Mouse (Mus musculus) small intestine, adult 2 months (tissue): ENCODE results near the gene Vps37b. TPM values are rescaled to one million over a fixed set of nuclear protein-coding genes. Genes with fewer than 3 reads are reported as not detected.

Source experiments
- H3K27ac ChIP-seq: fragments of 200-500 bp; 2 replicates; pipeline ENCODE4 v1.5.1; 2012; ENCODE audit warnings: low read depth, low read length, control low read depth, inconsistent platforms; ENCODE audit not compliant: insufficient read depth
- H3K27me3 ChIP-seq: fragments of 200-500 bp; 2 replicates; pipeline ENCODE4 v1.6.1; 2012; ENCODE audit warnings: mild to moderate bottlenecking, moderate library complexity, low read length, inconsistent platforms; ENCODE audit not compliant: control insufficient read depth, insufficient read depth
- H3K36me3 ChIP-seq: fragments of 200-500 bp; 2 replicates; pipeline ENCODE4 v1.6.1; 2012; ENCODE audit warnings: mild to moderate bottlenecking, low read length, control low read depth, inconsistent platforms; ENCODE audit not compliant: control insufficient read depth, insufficient read depth
- H3K4me1 ChIP-seq: fragments of 200-500 bp; 2 replicates; pipeline ENCODE4 v1.6.1; 2012; ENCODE audit warnings: low read length, inconsistent platforms, mixed read lengths; ENCODE audit not compliant: control insufficient read depth, insufficient read depth, insufficient read length
- H3K4me3 ChIP-seq: fragments of 200-500 bp; 2 replicates; pipeline ENCODE4 v1.5.1; 2012; ENCODE audit warnings: low read depth, mild to moderate bottlenecking, control low read depth, inconsistent platforms, low read length, moderate library complexity
- CTCF ChIP-seq: fragments of 200-500 bp; IDR thresholded peaks from 2 replicates; pipeline ENCODE4 v1.5.1; 2012; ENCODE audit warnings: low read depth, mild to moderate bottlenecking, control low read depth, inconsistent platforms, low read length, moderate library complexity, mixed read lengths; ENCODE audit not compliant: insufficient replicate concordance, insufficient read length; ENCODE audit errors: extremely low read depth
- POLR2A ChIP-seq: fragments of 200-500 bp; IDR thresholded peaks from 2 replicates; pipeline ENCODE4 v1.6.1; 2012; ENCODE audit warnings: low read depth, mild to moderate bottlenecking, control low read depth, inconsistent platforms, low read length, moderate library complexity
- WGBS: fragments of 180-500 bp; shearing (Covaris S2); methylation state at CpG from one replicate; pipeline ENCODE4 v1.1.7; 2018; 5-methylcytosine and 5-hydroxymethylcytosine counted together
- polyA plus RNA-seq: library from polyadenylated mRNA; depleted of rRNA; stranded (reverse); fragments of >200 nt; gene quantifications from 2 replicates; pipeline ENCODE4 v1.2.3, GENCODE M21; 2012

Gene Vps37b
- polyA plus RNA-seq, 1 experiment: 55.6 TPM

GRCm38 (mm10) chr5:123970576-123970975 is 61.5 kb downstream of the Vps37b start:
- Histone ChIP-seq H3K4me3 (no peak overlapping the region), H3K36me3 (no peaks in the 10 kb centered on the region), H3K27ac (no peak overlapping the region), H3K27me3 (no peaks in the 10 kb centered on the region), H3K4me1 (peaks cover 17% of the 10 kb centered on the region)
- 86% methylated on average over 4 of the region's 4 CpGs for WGBS
- TF ChIP-seq POLR2A (no peak), CTCF (no peak)

DNA sequence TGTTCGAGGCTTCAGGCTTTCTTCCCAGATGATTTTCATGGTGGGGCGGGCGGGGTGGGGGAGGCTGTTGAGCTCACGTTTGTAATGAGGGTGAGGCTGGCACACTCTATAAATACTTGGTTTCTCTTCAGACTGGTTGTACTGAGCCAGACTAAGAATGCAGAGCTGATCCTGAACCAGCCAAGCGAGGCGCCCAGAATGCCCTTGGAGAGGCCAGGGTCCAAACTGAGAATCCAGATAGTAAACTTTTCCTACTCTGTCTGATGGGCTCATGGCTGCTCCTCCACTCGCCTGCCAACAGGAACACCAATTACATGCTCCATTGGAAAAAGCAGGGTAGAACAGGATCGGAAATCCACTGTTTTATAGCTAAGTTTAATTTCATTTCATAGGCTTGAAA is 62.9 kb downstream of the Vps37b start:
- Histone ChIP-seq H3K27ac (peak overlapping the region; percentile 95), H3K27me3 (no peaks in the 10 kb centered on the region), H3K4me1 (peaks cover 17% of the 10 kb centered on the region), H3K4me3 (no peak overlapping the region), H3K36me3 (no peaks in the 10 kb centered on the region)
- 35% methylated on average over 8 of the region's 8 CpGs for WGBS
- no peak for TF ChIP-seq POLR2A
- no peak for TF ChIP-seq CTCF

GRCm38 (mm10) chr5:123968468-123968867 is 63.6 kb downstream of the Vps37b start:
- TF ChIP-seq CTCF (no peak), POLR2A (no peak)
- Histone ChIP-seq H3K27me3 (no peaks in the 10 kb centered on the region), H3K4me3 (no peak overlapping the region), H3K27ac (peak overlapping the region; percentile 87), H3K36me3 (no peaks in the 10 kb centered on the region), H3K4me1 (peaks cover 17% of the 10 kb centered on the region)
- 32% methylated on average over 5 of the region's 5 CpGs for WGBS

DNA sequence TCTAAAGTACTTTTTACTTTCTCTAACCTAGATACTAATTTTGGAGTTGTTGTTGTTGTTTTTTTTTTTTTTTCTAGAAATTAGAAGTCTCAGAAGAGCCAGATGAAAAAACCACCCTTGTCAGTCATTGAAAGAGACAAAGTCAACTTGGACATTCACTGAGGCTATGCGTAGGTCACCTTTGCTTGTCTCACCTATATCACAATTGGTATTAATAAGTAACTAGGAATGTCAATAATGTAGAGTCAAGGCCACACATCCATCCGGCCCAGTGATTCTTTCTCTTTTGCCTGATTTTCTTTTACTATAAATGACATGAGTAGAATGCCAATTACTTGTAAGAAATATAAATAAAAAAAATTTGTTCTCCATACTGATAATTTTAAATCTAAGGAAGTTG is 65.3 kb downstream of the Vps37b start:
- Histone ChIP-seq H3K27ac (no peak overlapping the region; the same call in 1 of the 2 replicates), H3K4me3 (no peak overlapping the region), H3K27me3 (no peaks in the 10 kb centered on the region), H3K4me1 (peaks cover 14% of the 10 kb centered on the region), H3K36me3 (no peaks in the 10 kb centered on the region)
- TF ChIP-seq POLR2A (no peak), CTCF (no peak)
- 29% methylated on average over 2 of the region's 2 CpGs for WGBS

GRCm38 (mm10) chr5:123964208-123964607 is 67.9 kb downstream of the Vps37b start:
- no peaks in the 10 kb centered on the region for H3K36me3 ChIP-seq
- H3K27ac ChIP-seq: no peak overlapping the region
- 81% methylated on average over 4 of the region's 4 CpGs for WGBS
- no peaks in the 10 kb centered on the region for H3K27me3 ChIP-seq
- TF ChIP-seq CTCF (no peak), POLR2A (no peak)
- peaks cover 11% of the 10 kb centered on the region for H3K4me1 ChIP-seq
- H3K4me3 ChIP-seq: no peak overlapping the region

- H3K27me3 ChIP-seq: no peaks in the 10 kb centered on the region
- H3K27ac ChIP-seq: no peak overlapping the region
- H3K36me3 ChIP-seq: no peaks in the 10 kb centered on the region
- TF ChIP-seq CTCF: no peak
- TF ChIP-seq POLR2A: no peak
- 87% methylated on average over 12 of the region's 12 CpGs for WGBS
- peaks cover 5% of the 10 kb centered on the region; the same call in 1 of the 2 replicates for H3K4me1 ChIP-seq
- H3K4me3 ChIP-seq: no peak overlapping the region
Measured at GRCm38 (mm10) chr5:123961046-123961445, 71.0 kb downstream of the Vps37b start.

- Histone ChIP-seq H3K36me3 (no peaks in the 10 kb centered on the region), H3K27ac (no peak overlapping the region), H3K4me3 (no peak overlapping the region), H3K4me1 (peaks cover 5% of the 10 kb centered on the region; the same call in 1 of the 2 replicates), H3K27me3 (no peaks in the 10 kb centered on the region)
- WGBS: 36% methylated on average over 8 of the region's 8 CpGs
- TF ChIP-seq POLR2A: no peak
Measured at GRCm38 (mm10) chr5:123960129-123960528, 71.9 kb downstream of the Vps37b start.

GRCm38 (mm10) chr5:123959018-123959417 is 73.1 kb downstream of the Vps37b start:
- H3K36me3 ChIP-seq: no peaks in the 10 kb centered on the region
- no peak overlapping the region for H3K4me3 ChIP-seq
- no peaks in the 10 kb centered on the region for H3K27me3 ChIP-seq
- H3K27ac ChIP-seq: no peak overlapping the region
- H3K4me1 ChIP-seq: peaks cover 5% of the 10 kb centered on the region; the same call in 1 of the 2 replicates
- WGBS: 53% methylated on average over 3 of the region's 3 CpGs
- TF ChIP-seq POLR2A (no peak), CTCF (no peak)
